Mouse (Mus musculus) stomach, postnatal 0 days (tissue): ENCODE results near the gene Churc1.

Experiments
- CTCF ChIP-seq: IDR thresholded peaks from 2 replicates; pipeline ENCODE4 v1.5.1; 2016; ENCODE audit warnings: antibody characterized with exemption, low read depth, mild to moderate bottlenecking, moderate library complexity
- EP300 ChIP-seq: optimal IDR thresholded peaks from 2 replicates; pipeline ENCODE3; 2016; ENCODE audit warnings: antibody characterized with exemption

- peak; percentile 65 for TF ChIP-seq CTCF
- TF ChIP-seq EP300 = no peak
Measured at GRCm38 (mm10) chr12:76720572-76720971, 44.8 kb upstream of the Churc1 start.
